Mouse (Mus musculus): ENCODE data around the gene Znfx1. TPM values are rescaled to one million over a fixed set of nuclear protein-coding genes. Genes with fewer than 3 reads are reported as not detected.

Gene Znfx1
- total and polyA plus RNA-seq, 2 experiments from 2014 or later, result 4.4 to 25.4 TPM

DNA sequence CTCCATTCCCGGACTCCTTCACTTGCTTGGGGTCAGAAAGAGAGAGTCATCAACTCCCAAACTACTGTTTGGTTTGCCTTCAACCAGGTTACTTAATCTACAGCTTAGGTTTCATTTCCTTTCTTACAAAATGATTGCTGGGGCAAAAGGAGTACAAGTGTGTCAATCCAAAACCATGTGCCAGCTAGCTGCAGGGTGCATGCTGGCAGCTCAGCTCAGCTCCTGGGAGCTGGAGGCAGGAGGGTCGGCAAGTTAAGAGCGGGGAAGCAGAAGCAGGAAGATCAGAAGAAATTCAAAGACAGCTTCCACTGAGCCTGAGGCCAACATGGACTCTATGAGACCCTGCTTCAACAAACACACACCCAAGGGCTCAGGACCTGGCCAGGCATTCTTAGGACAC, 2.5 kb downstream of the Znfx1 start:
- no peak overlapping the region for H3K4me3 ChIP-seq (ENCODE audit: low read depth, low read length)
- DNase-seq, result no peak
- peaks cover 33% of the 10 kb centered on the region for H3K36me3 ChIP-seq (ENCODE audit: insufficient read depth)
- no peaks in the 10 kb centered on the region for H3K9me3 ChIP-seq (ENCODE audit: low read length)
- no peak for TF ChIP-seq CTCF (IDR thresholded peaks at IDR 0.05; ENCODE audit: low read depth)
- H3K27me3 ChIP-seq (ENCODE audit: insufficient read depth, low read length), result no peaks in the 10 kb centered on the region
- WGBS, result 69% methylated on average over 3 of the region's 3 CpGs
- H3K4me1 ChIP-seq (ENCODE audit: insufficient read depth), result peaks cover 16% of the 10 kb centered on the region
- ATAC-seq, result no peak
- no peak overlapping the region for H3K27ac ChIP-seq (ENCODE audit: low read depth, low read length)
- H3K9ac ChIP-seq, result 0 out of 2 replicates have a peak overlapping the region, but pooled peaks have one; percentile 6
- H3K4me2 ChIP-seq (ENCODE audit: low read depth), result no peak overlapping the region

- Histone ChIP-seq H3K9me3 (ENCODE audit: low read length) (no peaks in the 10 kb centered on the region), H3K4me1 (ENCODE audit: insufficient read depth) (peaks cover 12% of the 10 kb centered on the region), H3K4me2 (ENCODE audit: low read depth) (no peak overlapping the region), H3K4me3 (ENCODE audit: low read depth, low read length) (no peak overlapping the region), H3K27ac (ENCODE audit: low read depth, low read length) (no peak overlapping the region), H3K9ac (peak overlapping the region; percentile 14; the same call in 1 of the 2 replicates), H3K36me3 (ENCODE audit: insufficient read depth) (peaks cover 35% of the 10 kb centered on the region), H3K27me3 (ENCODE audit: insufficient read depth, low read length) (no peaks in the 10 kb centered on the region)
- WGBS, result 65% methylated on average over 12 of the region's 12 CpGs
- ATAC-seq (no peak), DNase-seq (no peak)
- TF ChIP-seq CTCF (IDR thresholded peaks at IDR 0.05; ENCODE audit: low read depth), result no peak
Measured at GRCm38 (mm10) chr2:167059960-167060359, 2.9 kb downstream of the Znfx1 start.

- ATAC-seq (no peak), DNase-seq (no peak)
- H3K9ac ChIP-seq, result peak overlapping the region; percentile 14; the same call in 1 of the 2 replicates
- no peak for TF ChIP-seq CTCF (IDR thresholded peaks at IDR 0.05; ENCODE audit: low read depth)
- H3K36me3 ChIP-seq (ENCODE audit: insufficient read depth), result peaks cover 40% of the 10 kb centered on the region
- 42% methylated on average over 8 of the region's 8 CpGs for WGBS
- no peaks in the 10 kb centered on the region for H3K27me3 ChIP-seq (ENCODE audit: insufficient read depth, low read length)
- H3K27ac ChIP-seq (ENCODE audit: low read depth, low read length), result no peak overlapping the region
- no peak overlapping the region for H3K4me3 ChIP-seq (ENCODE audit: low read depth, low read length)
- H3K9me3 ChIP-seq (ENCODE audit: low read length), result no peaks in the 10 kb centered on the region
- H3K4me1 ChIP-seq (ENCODE audit: insufficient read depth), result peaks cover 7% of the 10 kb centered on the region
- H3K4me2 ChIP-seq (ENCODE audit: low read depth), result no peak overlapping the region
Measured at GRCm38 (mm10) chr2:167059536-167059935, 3.3 kb downstream of the Znfx1 start.

DNA sequence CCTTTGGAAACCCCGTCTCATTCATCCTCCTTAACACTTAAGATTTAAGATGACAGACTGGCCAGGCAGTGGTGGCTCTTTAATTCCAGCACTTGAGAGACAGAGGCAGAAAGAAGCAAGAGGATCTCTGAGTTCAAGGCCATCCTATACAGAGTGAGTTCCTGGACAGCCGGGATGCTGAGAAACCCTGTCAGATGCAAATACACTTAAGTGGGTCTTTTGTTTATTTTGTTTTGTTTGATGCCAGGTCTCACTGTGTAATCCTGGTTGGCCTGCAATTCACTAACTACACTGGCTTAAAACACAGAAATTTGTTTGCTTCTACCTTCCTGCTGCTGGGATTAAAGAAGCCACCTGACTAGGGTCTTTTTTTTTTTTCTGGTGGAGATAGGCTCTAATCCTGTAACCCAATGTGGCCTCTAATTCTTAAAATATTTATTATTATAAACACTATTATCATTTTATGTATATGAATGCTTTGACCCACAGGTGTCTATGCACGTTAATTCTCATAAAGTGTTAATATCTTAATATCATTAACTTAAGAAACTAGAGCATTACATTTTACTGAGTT, 3.9 kb downstream of the Znfx1 start:
- H3K27ac ChIP-seq (ENCODE audit: low read depth, low read length), result no peak overlapping the region
- H3K9ac ChIP-seq, result no peak overlapping the region
- no peaks in the 10 kb centered on the region for H3K27me3 ChIP-seq (ENCODE audit: insufficient read depth, low read length)
- peaks cover 7% of the 10 kb centered on the region for H3K4me1 ChIP-seq (ENCODE audit: insufficient read depth)
- ATAC-seq (no peak), DNase-seq (no peak)
- H3K9me3 ChIP-seq (ENCODE audit: low read length), result no peaks in the 10 kb centered on the region
- no peak for TF ChIP-seq CTCF (IDR thresholded peaks at IDR 0.05; ENCODE audit: low read depth)
- 60% methylated on average over 3 of the region's 3 CpGs for WGBS
- H3K36me3 ChIP-seq (ENCODE audit: insufficient read depth), result peaks cover 43% of the 10 kb centered on the region
- no peak overlapping the region for H3K4me2 ChIP-seq (ENCODE audit: low read depth)
- no peak overlapping the region for H3K4me3 ChIP-seq (ENCODE audit: low read depth, low read length)

DNA sequence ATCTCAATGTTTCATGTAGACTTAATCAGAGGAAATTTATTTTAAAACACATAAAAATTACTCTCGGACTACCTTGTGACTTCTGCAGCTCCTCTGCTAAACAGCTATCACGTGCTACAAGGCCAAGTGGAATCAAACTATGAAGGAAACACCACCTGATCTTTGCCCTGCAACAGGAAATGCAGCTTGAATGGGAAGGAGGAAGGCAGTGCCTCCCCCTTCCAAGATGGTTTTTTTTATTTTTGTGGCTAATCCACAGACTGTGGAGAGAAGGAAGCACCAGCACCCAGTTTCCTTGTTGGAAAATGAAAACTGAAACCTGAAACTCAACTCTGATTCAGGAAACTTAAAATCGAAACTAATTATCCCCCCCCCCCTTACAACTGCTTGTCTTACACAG, 4.6 kb downstream of the Znfx1 start:
- no peaks in the 10 kb centered on the region for H3K9me3 ChIP-seq (ENCODE audit: low read length)

DNA sequence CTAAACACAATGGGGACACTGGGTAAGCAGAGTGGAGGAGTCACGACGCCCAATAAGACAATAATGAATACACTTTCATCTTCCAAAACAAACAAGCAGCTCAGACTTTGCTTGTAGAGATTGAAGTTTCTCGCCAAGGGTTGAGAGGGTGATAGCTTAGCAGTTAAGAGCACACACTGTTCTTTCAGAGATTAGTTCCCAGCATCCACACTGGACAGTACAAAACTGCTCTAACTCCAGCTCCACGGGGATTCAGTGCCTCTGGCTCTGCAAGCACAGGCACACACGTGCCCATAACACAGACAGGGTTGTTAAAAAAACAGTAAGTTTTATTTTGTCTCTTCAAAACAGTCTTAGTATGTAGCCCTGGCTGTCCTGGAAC, 5.9 kb downstream of the Znfx1 start:
- Histone ChIP-seq H3K4me2 (ENCODE audit: low read depth) (no peak overlapping the region), H3K27ac (ENCODE audit: low read depth, low read length) (no peak overlapping the region), H3K9me3 (ENCODE audit: low read length) (no peaks in the 10 kb centered on the region), H3K4me3 (ENCODE audit: low read depth, low read length) (no peak overlapping the region), H3K36me3 (ENCODE audit: insufficient read depth) (peaks cover 47% of the 10 kb centered on the region), H3K27me3 (ENCODE audit: insufficient read depth, low read length) (no peaks in the 10 kb centered on the region), H3K4me1 (ENCODE audit: insufficient read depth) (peaks cover 10% of the 10 kb centered on the region), H3K9ac (no peak overlapping the region)
- ATAC-seq (no peak), DNase-seq (no peak)
- 92% methylated on average over 5 of the region's 5 CpGs for WGBS
- no peak for TF ChIP-seq CTCF (IDR thresholded peaks at IDR 0.05; ENCODE audit: low read depth)

More for the DNA sequence above, 4.6 kb downstream of the Znfx1 start:
- Histone ChIP-seq H3K27ac (ENCODE audit: low read depth, low read length) (no peak overlapping the region), H3K27me3 (ENCODE audit: insufficient read depth, low read length) (no peaks in the 10 kb centered on the region), H3K4me2 (ENCODE audit: low read depth) (no peak overlapping the region), H3K4me3 (ENCODE audit: low read depth, low read length) (no peak overlapping the region), H3K9ac (no peak overlapping the region), H3K4me1 (ENCODE audit: insufficient read depth) (peaks cover 9% of the 10 kb centered on the region), H3K36me3 (ENCODE audit: insufficient read depth) (peaks cover 43% of the 10 kb centered on the region)
- no peak for ATAC-seq
- 78% methylated on average over 3 of the region's 3 CpGs for WGBS
- TF ChIP-seq CTCF (IDR thresholded peaks at IDR 0.05; ENCODE audit: low read depth), result no peak
- DNase-seq, result no peak

DNA sequence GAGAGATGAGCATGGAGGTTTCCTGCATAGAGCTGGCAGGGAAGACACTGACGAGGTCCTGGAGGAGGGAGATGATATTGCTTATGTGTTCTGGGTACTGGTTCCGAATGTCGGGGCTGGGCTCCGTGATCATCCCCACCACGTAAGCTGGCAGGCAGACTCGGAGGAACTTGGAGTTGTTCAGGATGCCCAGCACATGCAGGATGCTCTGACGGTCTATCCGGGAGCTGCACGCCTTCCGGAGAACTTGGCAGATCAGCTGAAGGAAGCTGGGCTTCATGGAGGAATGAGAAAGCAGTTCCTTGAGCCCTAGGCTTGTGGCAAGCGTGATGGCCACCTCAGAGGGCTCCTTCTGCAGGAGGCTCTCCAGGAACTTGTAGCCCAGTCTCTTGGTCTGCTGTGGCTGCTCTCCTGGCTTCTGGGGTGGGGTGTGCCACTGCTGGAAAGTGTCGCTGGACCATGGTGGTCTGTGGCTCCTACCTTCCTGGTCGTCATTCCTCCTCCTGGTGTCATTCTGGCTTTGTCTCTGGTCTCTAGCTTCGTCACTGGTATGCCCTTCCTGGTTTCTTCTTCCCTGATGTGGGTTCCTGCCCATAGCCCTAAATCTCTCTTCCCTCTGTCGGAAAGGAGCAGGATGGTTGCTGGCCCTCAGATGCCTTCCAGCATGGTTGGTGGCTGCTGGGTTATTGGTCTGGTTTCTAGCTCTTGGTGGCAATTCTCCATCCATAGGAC, 6.4 kb downstream of the Znfx1 start:
- no peak for TF ChIP-seq CTCF (IDR thresholded peaks at IDR 0.05; ENCODE audit: low read depth)
- Histone ChIP-seq H3K27ac (ENCODE audit: low read depth, low read length) (no peak overlapping the region), H3K4me2 (ENCODE audit: low read depth) (no peak overlapping the region), H3K4me3 (ENCODE audit: low read depth, low read length) (no peak overlapping the region), H3K4me1 (ENCODE audit: insufficient read depth) (peaks cover 5% of the 10 kb centered on the region; the same call in 1 of the 2 replicates), H3K27me3 (ENCODE audit: insufficient read depth, low read length) (no peaks in the 10 kb centered on the region), H3K9ac (no peak overlapping the region), H3K9me3 (ENCODE audit: low read length) (no peaks in the 10 kb centered on the region), H3K36me3 (ENCODE audit: insufficient read depth) (peaks cover 49% of the 10 kb centered on the region)
- WGBS, result 93% methylated on average over 15 of the region's 15 CpGs
- DNase-seq, result no peak
- no peak for ATAC-seq

All from forebrain, postnatal 0 days (tissue).